Mouse (Mus musculus): Measurements from ENCODE around the gene Map4k5. TPM values are rescaled to one million over a fixed set of nuclear protein-coding genes. Genes with fewer than 3 reads are reported as not detected.

The Map4k5 gene
- polyA plus RNA-seq, 1 experiment from 2014 or later: 42.3 TPM

DNA sequence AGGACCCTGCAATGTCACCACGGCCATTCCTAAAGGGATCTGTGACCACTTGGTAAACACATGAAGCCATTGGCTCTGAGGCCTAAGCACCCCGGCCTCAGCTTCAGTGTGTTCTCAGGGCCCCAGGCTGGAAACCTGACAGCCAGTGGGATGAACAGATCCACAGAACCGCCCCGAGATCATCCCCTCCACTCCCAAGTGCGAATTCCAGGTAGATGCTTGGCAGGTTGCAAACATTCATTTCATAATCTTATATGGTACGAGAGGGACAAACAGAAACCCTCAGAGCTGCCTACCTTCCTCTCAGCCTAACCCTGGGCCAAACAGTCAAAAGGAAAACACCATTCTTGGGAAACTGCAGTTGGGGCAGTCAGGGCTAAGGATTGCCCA lies 115.7 kb downstream of the Map4k5 start:
- no peaks in the 10 kb centered on the region for H3K4me1 ChIP-seq (ENCODE audit: control insufficient read depth, insufficient read depth, low read length)
- no peak for DNase-seq (ENCODE audit: low spot score)
- H3K36me3 ChIP-seq (ENCODE audit: control insufficient read depth, insufficient read depth, low read length): no peaks in the 10 kb centered on the region
- no peak for ATAC-seq (ENCODE audit: insufficient read depth, low FRiP score, low TSS enrichment)
- 90% methylated on average over 6 of the region's 6 CpGs for WGBS
- no peaks in the 10 kb centered on the region for H3K27me3 ChIP-seq (ENCODE audit: control insufficient read depth, insufficient read depth, low read length)
- no peaks in the 10 kb centered on the region for H3K9me3 ChIP-seq (ENCODE audit: control insufficient read depth, low read length)
- H3K27ac ChIP-seq (ENCODE audit: low read depth, low read length): no peak overlapping the region
- no peak overlapping the region for H3K9ac ChIP-seq (ENCODE audit: low read length)
- H3K4me2 ChIP-seq (ENCODE audit: low read depth): no peak overlapping the region
- no peak overlapping the region for H3K4me3 ChIP-seq (ENCODE audit: low read depth, low read length)

GRCm38 (mm10) chr12:69776607-69777340 lies 116.2 kb downstream of the Map4k5 start:
- H3K4me1 ChIP-seq (ENCODE audit: control insufficient read depth, insufficient read depth, low read length): no peaks in the 10 kb centered on the region
- H3K4me3 ChIP-seq (ENCODE audit: low read depth, low read length): no peak overlapping the region
- H3K27ac ChIP-seq (ENCODE audit: low read depth, low read length): no peak overlapping the region
- H3K27me3 ChIP-seq (ENCODE audit: control insufficient read depth, insufficient read depth, low read length): no peaks in the 10 kb centered on the region
- H3K9me3 ChIP-seq (ENCODE audit: control insufficient read depth, low read length): no peaks in the 10 kb centered on the region
- no peak overlapping the region for H3K4me2 ChIP-seq (ENCODE audit: low read depth)
- DNase-seq (ENCODE audit: low spot score): peak; percentile 5
- no peak overlapping the region for H3K9ac ChIP-seq (ENCODE audit: low read length)
- H3K36me3 ChIP-seq (ENCODE audit: control insufficient read depth, insufficient read depth, low read length): no peaks in the 10 kb centered on the region
- ATAC-seq (ENCODE audit: insufficient read depth, low FRiP score, low TSS enrichment): no peak
- 77% methylated on average over 11 of the region's 11 CpGs for WGBS

GRCm38 (mm10) chr12:69768841-69769240 lies 124.2 kb downstream of the Map4k5 start:
- peaks cover 7% of the 10 kb centered on the region for H3K4me1 ChIP-seq (ENCODE audit: control insufficient read depth, insufficient read depth, low read length)
- H3K4me3 ChIP-seq (ENCODE audit: low read depth, low read length): no peak overlapping the region
- H3K9ac ChIP-seq (ENCODE audit: low read length): no peak overlapping the region

GRCm38 (mm10) chr12:69767476-69768258 lies 125.3 kb downstream of the Map4k5 start:
- Histone ChIP-seq H3K27me3 (ENCODE audit: control insufficient read depth, insufficient read depth, low read length) (no peaks in the 10 kb centered on the region), H3K4me2 (ENCODE audit: low read depth) (no peak overlapping the region), H3K9ac (ENCODE audit: low read length) (no peak overlapping the region), H3K4me3 (ENCODE audit: low read depth, low read length) (no peak overlapping the region), H3K27ac (ENCODE audit: low read depth, low read length) (no peak overlapping the region), H3K9me3 (ENCODE audit: control insufficient read depth, low read length) (no peaks in the 10 kb centered on the region), H3K36me3 (ENCODE audit: control insufficient read depth, insufficient read depth, low read length) (no peaks in the 10 kb centered on the region), H3K4me1 (ENCODE audit: control insufficient read depth, insufficient read depth, low read length) (peaks cover 7% of the 10 kb centered on the region)
- WGBS: 67% methylated on average over 9 of the region's 9 CpGs
- ATAC-seq (ENCODE audit: insufficient read depth, low FRiP score, low TSS enrichment): no peak
- no peak for DNase-seq (ENCODE audit: low spot score)

More at GRCm38 (mm10) chr12:69768841-69769240, 124.2 kb downstream of the Map4k5 start:
- WGBS: 82% methylated on average over 2 of the region's 2 CpGs
- H3K36me3 ChIP-seq (ENCODE audit: control insufficient read depth, insufficient read depth, low read length): no peaks in the 10 kb centered on the region
- H3K27ac ChIP-seq (ENCODE audit: low read depth, low read length): no peak overlapping the region
- ATAC-seq (ENCODE audit: insufficient read depth, low FRiP score, low TSS enrichment) (no peak), DNase-seq (ENCODE audit: low spot score) (no peak)
- H3K9me3 ChIP-seq (ENCODE audit: control insufficient read depth, low read length): no peaks in the 10 kb centered on the region
- no peak overlapping the region for H3K4me2 ChIP-seq (ENCODE audit: low read depth)
- H3K27me3 ChIP-seq (ENCODE audit: control insufficient read depth, insufficient read depth, low read length): no peaks in the 10 kb centered on the region

DNA sequence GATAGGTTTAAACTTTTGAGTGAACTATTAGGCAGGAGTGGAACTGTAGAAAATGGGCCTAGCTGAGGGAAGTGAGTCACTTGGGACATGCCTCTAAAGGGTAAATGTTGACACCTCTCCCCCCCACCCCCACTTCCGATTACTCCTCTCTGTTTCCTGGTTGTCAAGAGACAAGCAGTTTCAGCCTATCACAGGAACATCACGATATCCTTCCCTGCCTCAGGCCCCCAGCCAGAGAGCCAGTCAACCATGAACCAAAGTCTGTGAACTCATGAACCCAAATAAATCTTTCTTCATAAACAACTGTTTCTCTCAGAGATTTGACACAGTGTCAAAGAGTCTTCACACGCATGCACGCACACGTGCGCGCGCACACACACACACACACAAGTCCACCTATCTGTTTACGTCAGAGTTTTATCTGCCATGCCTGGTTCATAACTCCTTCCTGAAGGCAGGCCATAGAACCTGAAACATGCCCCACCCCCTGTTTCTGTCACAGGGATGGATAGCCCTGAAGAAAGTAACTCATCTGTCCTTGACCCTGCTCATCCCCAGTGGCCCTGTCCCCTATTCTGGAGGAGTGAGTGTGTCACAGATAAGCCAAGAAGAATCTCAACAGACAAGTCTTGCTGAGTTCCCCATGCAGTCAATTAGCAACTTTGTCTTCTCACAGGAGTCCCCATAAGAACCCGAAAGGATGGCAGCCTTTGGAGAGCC lies 126.7 kb downstream of the Map4k5 start:
- DNase-seq (ENCODE audit: low spot score): no peak
- WGBS: 77% methylated on average over 10 of the region's 10 CpGs

GRCm38 (mm10) chr12:69765543-69765942 lies 127.5 kb downstream of the Map4k5 start:
- Histone ChIP-seq H3K9me3 (ENCODE audit: control insufficient read depth, low read length) (no peaks in the 10 kb centered on the region), H3K27me3 (ENCODE audit: control insufficient read depth, insufficient read depth, low read length) (no peaks in the 10 kb centered on the region), H3K4me3 (ENCODE audit: low read depth, low read length) (no peak overlapping the region), H3K36me3 (ENCODE audit: control insufficient read depth, insufficient read depth, low read length) (no peaks in the 10 kb centered on the region), H3K4me2 (ENCODE audit: low read depth) (no peak overlapping the region), H3K4me1 (ENCODE audit: control insufficient read depth, insufficient read depth, low read length) (peaks cover 7% of the 10 kb centered on the region), H3K27ac (ENCODE audit: low read depth, low read length) (no peak overlapping the region), H3K9ac (ENCODE audit: low read length) (no peak overlapping the region)
- 82% methylated on average over 9 of the region's 9 CpGs for WGBS
- ATAC-seq (ENCODE audit: insufficient read depth, low FRiP score, low TSS enrichment): peak; percentile 50; the same call in 1 of the 2 replicates
- DNase-seq (ENCODE audit: low spot score): peak; percentile 35

More for the DNA sequence above, 126.7 kb downstream of the Map4k5 start:
- Histone ChIP-seq H3K36me3 (ENCODE audit: control insufficient read depth, insufficient read depth, low read length) (no peaks in the 10 kb centered on the region), H3K9ac (ENCODE audit: low read length) (no peak overlapping the region), H3K4me1 (ENCODE audit: control insufficient read depth, insufficient read depth, low read length) (peaks cover 7% of the 10 kb centered on the region), H3K4me3 (ENCODE audit: low read depth, low read length) (no peak overlapping the region), H3K27ac (ENCODE audit: low read depth, low read length) (no peak overlapping the region), H3K27me3 (ENCODE audit: control insufficient read depth, insufficient read depth, low read length) (no peaks in the 10 kb centered on the region), H3K9me3 (ENCODE audit: control insufficient read depth, low read length) (no peaks in the 10 kb centered on the region), H3K4me2 (ENCODE audit: low read depth) (no peak overlapping the region)
- ATAC-seq (ENCODE audit: insufficient read depth, low FRiP score, low TSS enrichment): peak; percentile 23; the same call in 1 of the 2 replicates

DNA sequence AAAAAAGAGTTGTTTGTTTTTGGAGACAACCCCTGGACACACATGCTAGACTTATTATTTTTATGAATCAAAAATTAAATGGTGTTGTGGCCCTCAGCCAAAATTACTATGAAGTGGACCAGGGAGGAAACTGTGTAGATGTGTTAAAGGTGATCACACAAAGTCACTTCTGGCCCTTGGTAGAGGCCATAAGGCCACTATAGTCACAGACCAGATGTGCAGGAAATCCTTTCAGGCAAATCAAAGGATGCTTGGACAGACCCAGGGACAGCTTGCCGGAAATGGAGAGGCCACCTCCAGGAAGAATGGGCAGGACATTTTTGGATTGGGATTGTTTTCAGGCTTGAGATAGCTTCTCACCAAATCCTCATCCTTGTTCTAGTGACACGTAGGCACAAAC lies 131.4 kb downstream of the Map4k5 start:
- Histone ChIP-seq H3K4me2 (ENCODE audit: low read depth) (no peak overlapping the region), H3K9me3 (ENCODE audit: control insufficient read depth, low read length) (no peaks in the 10 kb centered on the region), H3K4me3 (ENCODE audit: low read depth, low read length) (no peak overlapping the region), H3K36me3 (ENCODE audit: control insufficient read depth, insufficient read depth, low read length) (no peaks in the 10 kb centered on the region), H3K9ac (ENCODE audit: low read length) (no peak overlapping the region), H3K27me3 (ENCODE audit: control insufficient read depth, insufficient read depth, low read length) (no peaks in the 10 kb centered on the region), H3K4me1 (ENCODE audit: control insufficient read depth, insufficient read depth, low read length) (peaks cover 4% of the 10 kb centered on the region), H3K27ac (ENCODE audit: low read depth, low read length) (no peak overlapping the region)
- DNase-seq (ENCODE audit: low spot score): no peak
- WGBS: 60% methylated on average over 2 of the region's 2 CpGs
- ATAC-seq (ENCODE audit: insufficient read depth, low FRiP score, low TSS enrichment): no peak

DNA sequence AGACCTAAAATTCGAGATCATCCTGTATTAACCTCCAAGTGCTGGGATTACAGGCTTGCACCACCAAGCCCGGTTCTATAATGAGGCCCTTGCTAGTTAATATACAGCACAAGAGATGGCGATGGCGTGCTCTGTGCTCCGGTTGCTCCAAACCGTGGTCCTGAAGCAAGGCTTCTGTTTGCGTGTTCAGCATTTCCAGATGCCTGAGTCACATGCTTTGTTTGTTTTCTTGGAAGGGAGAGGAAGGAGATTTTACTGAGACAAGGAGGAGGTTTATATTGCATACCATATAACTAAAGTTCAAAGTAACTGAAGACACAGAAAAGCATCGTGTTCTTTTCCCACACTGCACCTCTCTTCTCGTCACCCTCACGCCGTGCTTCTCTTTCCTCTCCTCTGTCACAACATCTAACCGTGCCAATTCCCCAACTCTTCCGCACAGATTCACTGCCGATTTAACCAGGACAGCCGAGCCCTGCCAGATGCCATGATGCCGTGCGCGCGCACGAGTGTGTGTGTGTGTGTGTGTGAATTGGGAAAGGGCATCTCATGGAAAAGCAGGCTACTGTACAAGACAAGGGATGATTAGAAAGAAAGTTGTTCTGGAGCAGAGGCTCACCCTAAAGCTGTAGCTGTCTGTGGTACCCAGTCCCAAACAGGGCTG lies 132.1 kb downstream of the Map4k5 start:
- 87% methylated on average over 20 of the region's 20 CpGs for WGBS
- no peak for ATAC-seq (ENCODE audit: insufficient read depth, low FRiP score, low TSS enrichment)
- no peaks in the 10 kb centered on the region for H3K27me3 ChIP-seq (ENCODE audit: control insufficient read depth, insufficient read depth, low read length)
- H3K27ac ChIP-seq (ENCODE audit: low read depth, low read length): no peak overlapping the region
- no peak for DNase-seq (ENCODE audit: low spot score)
- peaks cover under 1% of the 10 kb centered on the region; the same call in 1 of the 2 replicates for H3K4me1 ChIP-seq (ENCODE audit: control insufficient read depth, insufficient read depth, low read length)
- no peak overlapping the region for H3K4me3 ChIP-seq (ENCODE audit: low read depth, low read length)
- H3K9me3 ChIP-seq (ENCODE audit: control insufficient read depth, low read length): no peaks in the 10 kb centered on the region
- H3K36me3 ChIP-seq (ENCODE audit: control insufficient read depth, insufficient read depth, low read length): no peaks in the 10 kb centered on the region
- no peak overlapping the region for H3K4me2 ChIP-seq (ENCODE audit: low read depth)
- H3K9ac ChIP-seq (ENCODE audit: low read length): no peak overlapping the region
